Mouse (Mus musculus) CD4-positive, CD25-positive, alpha-beta regulatory T cell, adult 4 months (primary cell): Measurements from ENCODE around the gene Adam22. TPM values are rescaled to one million over a fixed set of nuclear protein-coding genes. Genes with fewer than 3 reads are reported as not detected.
A peak's percentile ranks its signal among the peaks of the same experiment; 100 is the strongest.
"Not testable (repeated sequence)": the region's sequence is repeated elsewhere in the genome, so short reads cannot be mapped to it uniquely, and the experiment has no call there.

Experiments used
- ATAC-seq: one replicate; pipeline ENCODE4 v1.8.0; 2017
- polyA plus RNA-seq, 2 experiments: library from polyadenylated mRNA; unstranded; fragments of 100-300 nt; shearing (Covaris generic); gene quantifications; one replicate each; pipeline ENCODE4 v1.2.1; 2017

Gene Adam22
- polyA plus RNA-seq, 2 experiments from 2014 or later: 0.85 to 1.0 TPM

DNA sequence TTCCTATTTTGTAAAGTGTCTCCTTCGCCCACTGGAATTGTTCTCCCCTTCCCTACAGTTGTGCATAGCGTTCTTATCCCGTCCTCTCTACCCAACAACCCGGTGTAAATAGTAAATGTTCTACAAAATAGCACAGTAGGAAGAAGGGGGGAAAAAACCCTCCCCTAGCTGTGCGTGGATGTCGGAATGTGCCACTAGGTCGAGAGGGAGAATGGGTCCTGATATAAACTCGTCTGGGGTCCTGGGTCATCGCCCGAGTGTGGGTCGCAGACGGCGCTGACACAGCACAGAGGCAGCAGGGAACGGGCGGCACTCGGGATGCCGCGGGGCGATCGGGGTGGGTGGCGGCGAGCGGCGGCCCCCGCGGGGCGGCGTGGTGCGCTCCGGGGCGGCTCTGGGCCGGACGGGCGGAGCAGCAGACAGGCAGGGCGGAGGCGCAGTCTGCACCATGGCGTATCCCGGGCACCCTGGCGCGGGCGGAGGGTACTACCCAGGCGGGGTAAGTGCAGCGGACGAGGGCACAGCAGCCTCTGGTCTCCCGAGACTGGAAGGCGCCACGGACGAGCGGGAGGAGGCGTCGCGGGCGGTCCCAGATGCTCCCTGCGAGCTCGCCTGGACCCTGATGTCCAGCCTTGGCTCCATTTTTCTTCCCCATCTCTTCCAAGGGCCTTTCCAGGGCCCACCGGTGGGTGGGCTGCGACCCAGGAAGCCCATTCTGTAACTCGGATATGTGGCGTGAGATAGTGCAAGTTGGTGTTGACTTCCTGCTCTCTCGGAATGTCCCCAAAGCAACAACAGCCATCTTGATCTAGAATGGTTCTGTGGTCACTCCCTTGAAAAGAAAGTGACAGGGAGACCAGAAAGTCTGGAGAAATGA, 311.6 kb downstream of the Adam22 start:
- ATAC-seq: peak; percentile 89

DNA sequence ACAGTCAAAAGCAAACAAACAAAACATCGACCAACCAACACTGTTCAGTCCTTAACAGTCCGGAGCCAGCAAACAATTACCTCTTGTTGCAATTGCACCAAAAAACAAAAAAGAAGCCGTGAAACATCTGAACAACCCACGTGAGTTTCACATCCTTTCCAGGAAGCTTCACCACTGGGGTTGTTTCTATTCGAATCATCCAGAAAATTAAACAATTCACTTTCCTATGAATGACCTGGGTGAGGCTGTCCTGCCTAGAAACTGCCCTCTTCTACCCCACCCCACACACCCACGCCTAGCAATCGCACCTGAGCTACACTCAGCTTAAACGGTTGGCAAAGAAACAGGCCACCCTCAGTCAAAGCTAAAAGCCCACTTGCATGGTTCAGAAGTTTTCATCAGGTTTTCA, 312.2 kb downstream of the Adam22 start:
- ATAC-seq: peak; percentile 31

DNA sequence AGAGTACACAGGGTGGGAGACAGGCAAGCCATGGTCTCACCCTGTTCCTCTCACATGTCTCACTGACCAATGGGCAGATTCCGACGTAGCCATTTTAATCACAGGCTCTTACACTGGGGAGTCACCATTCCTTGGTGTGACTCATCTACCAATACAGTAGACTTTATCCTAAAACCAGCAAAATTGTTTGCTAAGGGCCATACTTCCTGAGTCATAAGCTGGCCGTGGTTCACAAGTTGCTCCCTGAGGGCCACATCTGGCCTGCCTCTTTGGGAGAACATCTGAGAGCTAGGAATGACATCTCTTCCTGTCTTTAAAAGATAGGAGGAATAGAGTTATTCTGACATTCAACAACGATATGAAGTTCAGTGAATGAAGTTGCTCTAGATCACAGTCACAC, 314.1 kb downstream of the Adam22 start:
- ATAC-seq: no peak

DNA sequence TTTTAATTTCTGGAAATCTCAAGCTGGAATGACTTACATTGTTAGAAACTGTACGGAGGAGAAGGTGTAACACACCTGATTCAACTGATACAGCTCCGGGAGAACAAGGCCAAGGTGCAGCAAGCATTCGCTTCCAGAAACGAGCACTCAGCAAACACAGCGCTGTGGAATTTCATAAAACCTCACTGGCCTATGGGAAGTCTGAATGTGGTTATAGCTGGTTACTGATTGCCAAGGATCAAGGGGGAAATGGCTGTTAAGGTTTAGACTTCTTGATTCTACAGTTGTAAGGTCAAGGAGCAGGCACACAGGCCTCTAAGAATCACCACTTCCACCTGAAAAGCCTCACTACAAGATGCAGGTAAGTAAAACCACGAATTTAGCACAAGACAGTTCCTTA, 322.1 kb downstream of the Adam22 start, which contains the start of gene Sri:
Sri (plus strand) TSS at position 224 of the 400 bp plus-strand sequence.
- no peak for ATAC-seq

- ATAC-seq: not testable (repeated sequence)
Measured at GRCm38 (mm10) chr5:8034596-8034995, 333.4 kb downstream of the Adam22 start.

Other genes starting within 250 kb of the Adam22 start
- gene Dbf4, start 54.6 kb upstream of the Adam22 start, polyA plus RNA-seq: 1 to 10 TPM; 8.7 to 9.2 TPM
- gene Slc25a40, start 54.7 kb upstream of the Adam22 start, polyA plus RNA-seq: 10 to 100 TPM; 23.5 to 24.2 TPM